Mouse (Mus musculus): ENCODE results near the gene Oosp2. TPM values are rescaled to one million over a fixed set of nuclear protein-coding genes. Genes with fewer than 3 reads are reported as not detected.

Gene Oosp2
- not detected for polyA plus RNA-seq (2014; fragmentation: Illumina TruSeq; extraction: RNeasy Lipid Tissue Mini Kit (QIAGEN cat#74804); ENCODE audit: low read depth, low replicate concordance)

GRCm38 (mm10) chr19:11660459-11660858, at the start of gene Oosp2:
Oosp2 (minus strand) TSS chr19:11660559.

GRCm38 (mm10) chr19:11696755-11697154, 36.4 kb upstream of the Oosp2 start, which contains the start of gene Oosp3:
Oosp3 (plus strand) TSS chr19:11697055.

GRCm38 (mm10) chr19:11690839-11691238, 30.5 kb upstream of the Oosp2 start, which contains the start of gene Oosp1:
Oosp1 (minus strand) TSS chr19:11691150.

GRCm38 (mm10) chr19:11640732-11641131, 19.6 kb downstream of the Oosp2 start, which contains the start of gene Ms4a3:
Ms4a3 (minus strand) TSS chr19:11640851.

GRCm38 (mm10) chr19:11623551-11623950, 36.8 kb downstream of the Oosp2 start, which contains the start of gene Ms4a2:
Ms4a2 (minus strand) TSS chr19:11623719.

GRCm38 (mm10) chr19:11604603-11605002, 55.8 kb downstream of the Oosp2 start, which contains the start of gene Ms4a6d:
Ms4a6d (minus strand) TSS chr19:11604849.

Other genes starting within 250 kb of the Oosp2 start
- 4.5 TPM for gene Ms4a4b, start 217.0 kb downstream of the Oosp2 start, polyA plus RNA-seq (2014; fragmentation: Illumina TruSeq; extraction: RNeasy Lipid Tissue Mini Kit (QIAGEN cat#74804); ENCODE audit: low read depth, low replicate concordance)
- 4.7 TPM for gene Ms4a6c, start 191.2 kb downstream of the Oosp2 start, polyA plus RNA-seq (2014; fragmentation: Illumina TruSeq; extraction: RNeasy Lipid Tissue Mini Kit (QIAGEN cat#74804); ENCODE audit: low read depth, low replicate concordance)
- gene Gm8369, start 174.6 kb downstream of the Oosp2 start, polyA plus RNA-seq (2014; fragmentation: Illumina TruSeq; extraction: RNeasy Lipid Tissue Mini Kit (QIAGEN cat#74804); ENCODE audit: low read depth, low replicate concordance): 6.6 TPM
- 3.4 TPM for gene Ms4a6b, start 144.0 kb downstream of the Oosp2 start, polyA plus RNA-seq (2014; fragmentation: Illumina TruSeq; extraction: RNeasy Lipid Tissue Mini Kit (QIAGEN cat#74804); ENCODE audit: low read depth, low replicate concordance)
- 6.2 TPM for gene Ms4a4d, start 123.8 kb downstream of the Oosp2 start, polyA plus RNA-seq (2014; fragmentation: Illumina TruSeq; extraction: RNeasy Lipid Tissue Mini Kit (QIAGEN cat#74804); ENCODE audit: low read depth, low replicate concordance)
- 1.1 TPM for gene Ms4a6d, start 55.7 kb downstream of the Oosp2 start, polyA plus RNA-seq (2014; fragmentation: Illumina TruSeq; extraction: RNeasy Lipid Tissue Mini Kit (QIAGEN cat#74804); ENCODE audit: low read depth, low replicate concordance)
- gene Ms4a2, start 36.8 kb downstream of the Oosp2 start, polyA plus RNA-seq (2014; fragmentation: Illumina TruSeq; extraction: RNeasy Lipid Tissue Mini Kit (QIAGEN cat#74804); ENCODE audit: low read depth, low replicate concordance): not detected
- gene Ms4a3, start 19.7 kb downstream of the Oosp2 start, polyA plus RNA-seq (2014; fragmentation: Illumina TruSeq; extraction: RNeasy Lipid Tissue Mini Kit (QIAGEN cat#74804); ENCODE audit: low read depth, low replicate concordance): not detected
- not detected for gene Oosp1, start 30.6 kb upstream of the Oosp2 start, polyA plus RNA-seq (2014; fragmentation: Illumina TruSeq; extraction: RNeasy Lipid Tissue Mini Kit (QIAGEN cat#74804); ENCODE audit: low read depth, low replicate concordance)
- gene Oosp3, start 36.5 kb upstream of the Oosp2 start, polyA plus RNA-seq (2014; fragmentation: Illumina TruSeq; extraction: RNeasy Lipid Tissue Mini Kit (QIAGEN cat#74804); ENCODE audit: low read depth, low replicate concordance): not detected
- 0.62 TPM for gene Gif, start 87.0 kb upstream of the Oosp2 start, polyA plus RNA-seq (2014; fragmentation: Illumina TruSeq; extraction: RNeasy Lipid Tissue Mini Kit (QIAGEN cat#74804); ENCODE audit: low read depth, low replicate concordance)
- gene Mrpl16, start 109.8 kb upstream of the Oosp2 start, polyA plus RNA-seq (2014; fragmentation: Illumina TruSeq; extraction: RNeasy Lipid Tissue Mini Kit (QIAGEN cat#74804); ENCODE audit: low read depth, low replicate concordance): 31.1 TPM
- 1.3 TPM for gene Stx3, start 158.8 kb upstream of the Oosp2 start, polyA plus RNA-seq (2014; fragmentation: Illumina TruSeq; extraction: RNeasy Lipid Tissue Mini Kit (QIAGEN cat#74804); ENCODE audit: low read depth, low replicate concordance)
- not detected for gene Olfr1417, start 178.7 kb upstream of the Oosp2 start, polyA plus RNA-seq (2014; fragmentation: Illumina TruSeq; extraction: RNeasy Lipid Tissue Mini Kit (QIAGEN cat#74804); ENCODE audit: low read depth, low replicate concordance)
- not detected for gene Olfr1418, start 200.5 kb upstream of the Oosp2 start, polyA plus RNA-seq (2014; fragmentation: Illumina TruSeq; extraction: RNeasy Lipid Tissue Mini Kit (QIAGEN cat#74804); ENCODE audit: low read depth, low replicate concordance)
- not detected for gene Olfr1419, start 214.5 kb upstream of the Oosp2 start, polyA plus RNA-seq (2014; fragmentation: Illumina TruSeq; extraction: RNeasy Lipid Tissue Mini Kit (QIAGEN cat#74804); ENCODE audit: low read depth, low replicate concordance)
- not detected for gene Olfr1420, start 226.0 kb upstream of the Oosp2 start, polyA plus RNA-seq (2014; fragmentation: Illumina TruSeq; extraction: RNeasy Lipid Tissue Mini Kit (QIAGEN cat#74804); ENCODE audit: low read depth, low replicate concordance)